Mouse (Mus musculus) neural tube, embryonic 11.5 days (tissue): ENCODE data around the gene Dph2. TPM values are rescaled to one million over a fixed set of nuclear protein-coding genes. Genes with fewer than 3 reads are reported as not detected.

ENCODE experiments used
- ATAC-seq: fragments of 200-750 bp; cut with Nextera tagmentation; 2 replicates; pipeline ENCODE4 v1.8.0; 2017; ENCODE audit warnings: moderate number of reproducible peaks, mild to moderate bottlenecking, moderate TSS enrichment, moderate library complexity; ENCODE audit not compliant: insufficient read depth, low FRiP score, low TSS enrichment
- DNase-seq: peaks from one replicate; pipeline ENCODE4 v3.0.0-alpha.2; 2015; ENCODE audit warnings: low spot score
- H3K27ac ChIP-seq: fragments of 300-500 bp; sonication (generic); 2 replicates; pipeline ENCODE4 v1.5.1; 2014; ENCODE audit warnings: low read depth, mild to moderate bottlenecking, low read length
- H3K27me3 ChIP-seq: fragments of 300-500 bp; sonication (generic); 2 replicates; pipeline ENCODE4 v1.6.1; 2014; ENCODE audit warnings: mild to moderate bottlenecking, low read length, mixed read lengths; ENCODE audit not compliant: control insufficient read depth, insufficient read depth
- H3K36me3 ChIP-seq: fragments of 300-500 bp; sonication (generic); 2 replicates; pipeline ENCODE4 v1.6.1; 2014; ENCODE audit warnings: mild to moderate bottlenecking, low read length, moderate library complexity, mixed read lengths; ENCODE audit not compliant: control insufficient read depth, insufficient read depth
- H3K4me1 ChIP-seq: fragments of 300-500 bp; sonication (generic); 2 replicates; pipeline ENCODE4 v1.6.1; 2014; ENCODE audit warnings: low read length, mixed read lengths; ENCODE audit not compliant: control insufficient read depth, insufficient read depth
- H3K4me2 ChIP-seq: fragments of 300-500 bp; sonication (generic); 2 replicates; pipeline ENCODE4 v1.6.1; 2014; ENCODE audit warnings: low read depth, mild to moderate bottlenecking, moderate library complexity
- H3K4me3 ChIP-seq: fragments of 300-500 bp; sonication (generic); 2 replicates; pipeline ENCODE4 v1.5.1; 2014; ENCODE audit warnings: low read depth, low read length
- H3K9ac ChIP-seq: fragments of 300-500 bp; sonication (generic); 2 replicates; pipeline ENCODE4 v1.6.1; 2014; ENCODE audit warnings: mild to moderate bottlenecking, low read length
- H3K9me3 ChIP-seq: fragments of 300-500 bp; sonication (generic); 2 replicates; pipeline ENCODE4 v1.6.1; 2016; ENCODE audit warnings: low read length; ENCODE audit not compliant: control insufficient read depth
- WGBS: fragments of 180-500 bp; shearing (Covaris S2); extraction: QIAGEN DNeasy Blood & Tissue Kit; methylation state at CpG from one replicate; pipeline ENCODE4 v1.1.7; 2014; 5-methylcytosine and 5-hydroxymethylcytosine counted together
- polyA plus RNA-seq: library from polyadenylated mRNA; unstranded; fragments of >200 nt; fragmentation: Nextera tagmentation; extraction: Ambion mirVana; gene quantifications from 2 replicates; pipeline ENCODE4 v1.2.1, GENCODE M21; 2014

Dph2 gene
- polyA plus RNA-seq, 1 experiment from 2014 or later: 25.0 TPM

GRCm38 (mm10) chr4:117847011-117847410, 44.8 kb downstream of the Dph2 start:
- Histone ChIP-seq H3K4me2 (no peak overlapping the region), H3K9me3 (no peaks in the 10 kb centered on the region), H3K27ac (no peak overlapping the region), H3K4me1 (no peaks in the 10 kb centered on the region), H3K4me3 (no peak overlapping the region), H3K36me3 (no peaks in the 10 kb centered on the region), H3K9ac (no peak overlapping the region), H3K27me3 (no peaks in the 10 kb centered on the region)
- no peak for DNase-seq
- 26% methylated on average over 2 of the region's 2 CpGs for WGBS
- ATAC-seq: no peak

GRCm38 (mm10) chr4:117846261-117846660, 45.6 kb downstream of the Dph2 start:
- Histone ChIP-seq H3K9ac (no peak overlapping the region), H3K27ac (no peak overlapping the region), H3K4me2 (no peak overlapping the region), H3K9me3 (no peaks in the 10 kb centered on the region), H3K4me1 (no peaks in the 10 kb centered on the region), H3K36me3 (no peaks in the 10 kb centered on the region), H3K4me3 (no peak overlapping the region), H3K27me3 (no peaks in the 10 kb centered on the region)
- ATAC-seq (no peak), DNase-seq (no peak)
- over 99% methylated on average over 4 of the region's 4 CpGs for WGBS

- Histone ChIP-seq H3K9me3 (no peaks in the 10 kb centered on the region), H3K4me3 (no peak overlapping the region), H3K27ac (no peak overlapping the region), H3K9ac (no peak overlapping the region), H3K27me3 (no peaks in the 10 kb centered on the region), H3K4me1 (no peaks in the 10 kb centered on the region), H3K4me2 (no peak overlapping the region), H3K36me3 (no peaks in the 10 kb centered on the region)
- WGBS: 76% methylated on average over 11 of the region's 11 CpGs
- DNase-seq (no peak), ATAC-seq (no peak)
Observed at GRCm38 (mm10) chr4:117845316-117845715, 46.5 kb downstream of the Dph2 start.

- Histone ChIP-seq H3K4me2 (no peak overlapping the region), H3K4me3 (no peak overlapping the region), H3K9me3 (no peaks in the 10 kb centered on the region), H3K27ac (no peak overlapping the region), H3K27me3 (no peaks in the 10 kb centered on the region), H3K4me1 (no peaks in the 10 kb centered on the region), H3K36me3 (no peaks in the 10 kb centered on the region), H3K9ac (no peak overlapping the region)
- no peak for ATAC-seq
- 91% methylated on average over 5 of the region's 5 CpGs for WGBS
- DNase-seq: no peak
Observed at GRCm38 (mm10) chr4:117844467-117844866, 47.4 kb downstream of the Dph2 start.

GRCm38 (mm10) chr4:117843101-117843500, 48.7 kb downstream of the Dph2 start:
- ATAC-seq (no peak), DNase-seq (no peak)
- 88% methylated on average over 5 of the region's 5 CpGs for WGBS
- H3K9me3 ChIP-seq: no peaks in the 10 kb centered on the region
- no peaks in the 10 kb centered on the region for H3K4me1 ChIP-seq
- no peak overlapping the region for H3K27ac ChIP-seq
- H3K36me3 ChIP-seq: no peaks in the 10 kb centered on the region
- no peak overlapping the region for H3K4me2 ChIP-seq
- no peak overlapping the region for H3K4me3 ChIP-seq
- H3K27me3 ChIP-seq: no peaks in the 10 kb centered on the region
- no peak overlapping the region for H3K9ac ChIP-seq

GRCm38 (mm10) chr4:117841566-117841965, 50.3 kb downstream of the Dph2 start:
- H3K4me2 ChIP-seq: no peak overlapping the region

GRCm38 (mm10) chr4:117840821-117841220, 51.0 kb downstream of the Dph2 start:
- no peak overlapping the region for H3K27ac ChIP-seq
- H3K9me3 ChIP-seq: no peaks in the 10 kb centered on the region
- H3K4me1 ChIP-seq: no peaks in the 10 kb centered on the region
- WGBS: 94% methylated on average over 5 of the region's 5 CpGs
- DNase-seq (no peak), ATAC-seq (no peak)
- H3K4me2 ChIP-seq: no peak overlapping the region
- H3K27me3 ChIP-seq: no peaks in the 10 kb centered on the region
- H3K36me3 ChIP-seq: no peaks in the 10 kb centered on the region
- no peak overlapping the region for H3K9ac ChIP-seq
- H3K4me3 ChIP-seq: no peak overlapping the region

More at GRCm38 (mm10) chr4:117841566-117841965, 50.3 kb downstream of the Dph2 start:
- Histone ChIP-seq H3K4me1 (no peaks in the 10 kb centered on the region), H3K27ac (no peak overlapping the region), H3K36me3 (no peaks in the 10 kb centered on the region), H3K9ac (no peak overlapping the region), H3K4me3 (no peak overlapping the region), H3K27me3 (no peaks in the 10 kb centered on the region), H3K9me3 (no peaks in the 10 kb centered on the region)
- DNase-seq: no peak
- WGBS: 66% methylated on average over 3 of the region's 3 CpGs
- ATAC-seq: no peak

GRCm38 (mm10) chr4:117839366-117839765, 52.5 kb downstream of the Dph2 start:
- H3K4me2 ChIP-seq: no peak overlapping the region
- WGBS: 73% methylated on average over 6 of the region's 6 CpGs
- no peak for ATAC-seq
- no peaks in the 10 kb centered on the region for H3K9me3 ChIP-seq
- no peak overlapping the region for H3K9ac ChIP-seq
- no peak for DNase-seq
- H3K27me3 ChIP-seq: no peaks in the 10 kb centered on the region
- peaks cover 4% of the 10 kb centered on the region; the same call in 1 of the 2 replicates for H3K4me1 ChIP-seq
- no peak overlapping the region for H3K27ac ChIP-seq
- H3K4me3 ChIP-seq: no peak overlapping the region
- no peaks in the 10 kb centered on the region for H3K36me3 ChIP-seq
